Mouse (Mus musculus): ENCODE measurements around the gene Cilp. TPM values are rescaled to one million over a fixed set of nuclear protein-coding genes. Genes with fewer than 3 reads are reported as not detected.

Cilp gene
- polyA plus RNA-seq, 2 experiments, result 5.5 to 9.5 TPM

GRCm38 (mm10) chr9:65239731-65240130, 25.2 kb upstream of the Cilp start:
- Histone ChIP-seq H3K4me2 (replicated peaks; ENCODE audit: low read depth, low read length, severe bottlenecking) (no peak overlapping the region), H3K27me3 (ENCODE audit: control insufficient read depth, insufficient read depth, low read length) (no peaks in the 10 kb centered on the region), H3K4me1 (ENCODE audit: control insufficient read depth, insufficient read depth, low read length) (peaks cover 6% of the 10 kb centered on the region; the same call in 1 of the 2 replicates), H3K27ac (replicated peaks; ENCODE audit: low read depth, low read length) (no peak overlapping the region), H3K9ac (ENCODE audit: low read depth, low read length, severe bottlenecking) (no peak overlapping the region), H3K36me3 (ENCODE audit: control insufficient read depth, insufficient read depth, low read length) (no peaks in the 10 kb centered on the region), H3K9me3 (ENCODE audit: control insufficient read depth, low read length) (no peaks in the 10 kb centered on the region), H3K4me3 (replicated peaks; ENCODE audit: low read length) (no peak overlapping the region)
- TF ChIP-seq POLR2A (IDR thresholded peaks at IDR 0.05; ENCODE audit: borderline replicate concordance, extremely low read depth, insufficient read depth, insufficient read length), result no peak
- DNase-seq (ENCODE audit: low spot score) (no peak), ATAC-seq (ENCODE audit: low FRiP score, low read depth) (no peak)
- WGBS, result 93% methylated on average over 5 of the region's 5 CpGs

GRCm38 (mm10) chr9:65240587-65240986, 24.4 kb upstream of the Cilp start:
- DNase-seq (ENCODE audit: low spot score) (no peak), ATAC-seq (ENCODE audit: low FRiP score, low read depth) (no peak)
- no peak for TF ChIP-seq POLR2A (IDR thresholded peaks at IDR 0.05; ENCODE audit: borderline replicate concordance, extremely low read depth, insufficient read depth, insufficient read length)
- Histone ChIP-seq H3K36me3 (ENCODE audit: control insufficient read depth, insufficient read depth, low read length) (no peaks in the 10 kb centered on the region), H3K4me3 (replicated peaks; ENCODE audit: low read length) (no peak overlapping the region), H3K9ac (ENCODE audit: low read depth, low read length, severe bottlenecking) (no peak overlapping the region), H3K4me2 (replicated peaks; ENCODE audit: low read depth, low read length, severe bottlenecking) (no peak overlapping the region), H3K4me1 (ENCODE audit: control insufficient read depth, insufficient read depth, low read length) (peaks cover 6% of the 10 kb centered on the region; the same call in 1 of the 2 replicates), H3K9me3 (ENCODE audit: control insufficient read depth, low read length) (no peaks in the 10 kb centered on the region), H3K27me3 (ENCODE audit: control insufficient read depth, insufficient read depth, low read length) (no peaks in the 10 kb centered on the region), H3K27ac (replicated peaks; ENCODE audit: low read depth, low read length) (no peak overlapping the region)
- WGBS, result 87% methylated on average over 3 of the region's 3 CpGs

- TF ChIP-seq POLR2A (IDR thresholded peaks at IDR 0.05; ENCODE audit: borderline replicate concordance, extremely low read depth, insufficient read depth, insufficient read length), result no peak
- no peak for DNase-seq (ENCODE audit: low spot score)
- H3K27me3 ChIP-seq (ENCODE audit: control insufficient read depth, insufficient read depth, low read length), result no peaks in the 10 kb centered on the region
These were observed 23.0 kb upstream of the Cilp start for GRCm38 (mm10) chr9:65241973-65242372.

GRCm38 (mm10) chr9:65243249-65243648, 21.7 kb upstream of the Cilp start:
- no peak overlapping the region for H3K9ac ChIP-seq (ENCODE audit: low read depth, low read length, severe bottlenecking)
- H3K4me1 ChIP-seq (ENCODE audit: control insufficient read depth, insufficient read depth, low read length), result peaks cover 6% of the 10 kb centered on the region; the same call in 1 of the 2 replicates
- no peak for TF ChIP-seq POLR2A (IDR thresholded peaks at IDR 0.05; ENCODE audit: borderline replicate concordance, extremely low read depth, insufficient read depth, insufficient read length)
- no peak overlapping the region for H3K4me2 ChIP-seq (replicated peaks; ENCODE audit: low read depth, low read length, severe bottlenecking)
- WGBS, result 55% methylated on average over 4 of the region's 4 CpGs
- no peaks in the 10 kb centered on the region for H3K27me3 ChIP-seq (ENCODE audit: control insufficient read depth, insufficient read depth, low read length)
- DNase-seq (ENCODE audit: low spot score) (peak; percentile 25), ATAC-seq (ENCODE audit: low FRiP score, low read depth) (no peak)
- H3K4me3 ChIP-seq (replicated peaks; ENCODE audit: low read length), result no peak overlapping the region
- no peak overlapping the region for H3K27ac ChIP-seq (replicated peaks; ENCODE audit: low read depth, low read length)
- no peaks in the 10 kb centered on the region for H3K9me3 ChIP-seq (ENCODE audit: control insufficient read depth, low read length)
- no peaks in the 10 kb centered on the region for H3K36me3 ChIP-seq (ENCODE audit: control insufficient read depth, insufficient read depth, low read length)

More at GRCm38 (mm10) chr9:65241973-65242372, 23.0 kb upstream of the Cilp start:
- Histone ChIP-seq H3K4me1 (ENCODE audit: control insufficient read depth, insufficient read depth, low read length) (peaks cover 6% of the 10 kb centered on the region; the same call in 1 of the 2 replicates), H3K27ac (replicated peaks; ENCODE audit: low read depth, low read length) (no peak overlapping the region), H3K4me2 (replicated peaks; ENCODE audit: low read depth, low read length, severe bottlenecking) (no peak overlapping the region), H3K36me3 (ENCODE audit: control insufficient read depth, insufficient read depth, low read length) (no peaks in the 10 kb centered on the region), H3K4me3 (replicated peaks; ENCODE audit: low read length) (no peak overlapping the region), H3K9ac (ENCODE audit: low read depth, low read length, severe bottlenecking) (no peak overlapping the region), H3K9me3 (ENCODE audit: control insufficient read depth, low read length) (no peaks in the 10 kb centered on the region)
- ATAC-seq (ENCODE audit: low FRiP score, low read depth), result no peak
- 65% methylated on average over 5 of the region's 5 CpGs for WGBS

- Histone ChIP-seq H3K4me3 (replicated peaks; ENCODE audit: low read length) (no peak overlapping the region), H3K4me2 (replicated peaks; ENCODE audit: low read depth, low read length, severe bottlenecking) (no peak overlapping the region), H3K9me3 (ENCODE audit: control insufficient read depth, low read length) (no peaks in the 10 kb centered on the region), H3K36me3 (ENCODE audit: control insufficient read depth, insufficient read depth, low read length) (no peaks in the 10 kb centered on the region), H3K27ac (replicated peaks; ENCODE audit: low read depth, low read length) (no peak overlapping the region), H3K4me1 (ENCODE audit: control insufficient read depth, insufficient read depth, low read length) (no peaks in the 10 kb centered on the region; the same call in 1 of the 2 replicates), H3K27me3 (ENCODE audit: control insufficient read depth, insufficient read depth, low read length) (no peaks in the 10 kb centered on the region), H3K9ac (ENCODE audit: low read depth, low read length, severe bottlenecking) (no peak overlapping the region)
- DNase-seq (ENCODE audit: low spot score), result no peak
- 37% methylated on average over 9 of the region's 9 CpGs for WGBS
- no peak for ATAC-seq (ENCODE audit: low FRiP score, low read depth)
- no peak for TF ChIP-seq POLR2A (IDR thresholded peaks at IDR 0.05; ENCODE audit: borderline replicate concordance, extremely low read depth, insufficient read depth, insufficient read length)
These were observed 20.8 kb upstream of the Cilp start for GRCm38 (mm10) chr9:65244036-65244806.
